15 mouse cellular contexts compared by ENCODE assay signal in genomic region chr3:97776195-97776594, GRCm38 (mm10).
DNase-seq lines count a peak whose midpoint lies in the region; ATAC-seq lines count a peak whose summit lies in the region.
"Had no signal": no experiment of that assay in that cellular context is flagged by ENCODE, and none has a peak within 500 bp of the region (broad histone marks: within the 10 kb centered on the region; RNA-seq: fewer than 3 reads in every experiment).

No protein-coding gene starts in this region.

- H3K36me3 ChIP-seq in heart, embryonic 10.5 days, result peaks cover 2% of the 10 kb centered on the region; the same call in 1 of the 2 replicates
- H3K36me3 ChIP-seq in lung, embryonic 16.5 days (ENCODE audit: control insufficient read depth, insufficient read depth, low read length), result no peaks in the 10 kb centered on the region
- H3K36me3 ChIP-seq in embryonic facial prominence, embryonic 13.5 days, result no peaks in the 10 kb centered on the region
- H3K36me3 ChIP-seq in stomach, embryonic 15.5 days, result no peaks in the 10 kb centered on the region
- H3K36me3 ChIP-seq: limb, embryonic 15.5 days; neural tube, embryonic 12.5 days had no signal

- peak; percentile 27 for DNase-seq in heart, embryonic 10.5 days (ENCODE audit: low spot score)
- no peak for DNase-seq in heart, adult 8-10 months (ENCODE audit: low spot score)
- no peak for DNase-seq in lung, postnatal 14 days
- DNase-seq in yolk sac, embryonic 10.5 days (ENCODE audit: low spot score), result no peak
- no peak for DNase-seq in cerebellum, postnatal 36 days
- DNase-seq: adrenal gland, postnatal 10 days; heart, postnatal 4 days; layer of hippocampus, adult 9-11 months; thymus, postnatal 36 days had no signal

- H3K27me3 ChIP-seq in heart, embryonic 10.5 days (ENCODE audit: insufficient read depth, poor library complexity, severe bottlenecking), result no peaks in the 10 kb centered on the region
- no peaks in the 10 kb centered on the region for H3K27me3 ChIP-seq in lung, embryonic 16.5 days (ENCODE audit: control insufficient read depth, insufficient read depth, low read depth, low read length)
- H3K27me3 ChIP-seq in embryonic facial prominence, embryonic 13.5 days, result no peaks in the 10 kb centered on the region
- no peaks in the 10 kb centered on the region for H3K27me3 ChIP-seq in stomach, embryonic 15.5 days (replicated peaks)
- H3K27me3 ChIP-seq: limb, embryonic 15.5 days; neural tube, embryonic 12.5 days had no signal

- peak overlapping the region; percentile 25 for H3K4me2 ChIP-seq in lung, embryonic 16.5 days (ENCODE audit: low read depth, low read length)
- peak overlapping the region; percentile 36 for H3K4me2 ChIP-seq in embryonic facial prominence, embryonic 13.5 days
- peak overlapping the region; percentile 2; the same call in 1 of the 2 replicates for H3K4me2 ChIP-seq in stomach, embryonic 15.5 days
- H3K4me2 ChIP-seq: limb, embryonic 15.5 days; neural tube, embryonic 12.5 days had no signal

- peak; percentile 83 for ATAC-seq in lung, embryonic 16.5 days (ENCODE audit: low read depth)
- ATAC-seq in embryonic facial prominence, embryonic 13.5 days (ENCODE audit: insufficient number of reproducible peaks, insufficient read depth, low FRiP score, low TSS enrichment, low read depth), result no peak
- ATAC-seq in stomach, embryonic 15.5 days (ENCODE audit: insufficient read depth, low FRiP score, low read depth), result peak; percentile 58; the same call in 1 of the 2 replicates
- ATAC-seq: CD4-positive, CD25-positive, alpha-beta regulatory T cell, adult 4 months had no signal

- no peaks in the 10 kb centered on the region for H3K9me3 ChIP-seq in heart, embryonic 10.5 days
- H3K9me3 ChIP-seq in lung, embryonic 16.5 days (ENCODE audit: control insufficient read depth, low read length), result no peaks in the 10 kb centered on the region
- no peaks in the 10 kb centered on the region for H3K9me3 ChIP-seq in embryonic facial prominence, embryonic 13.5 days
- H3K9me3 ChIP-seq in stomach, embryonic 15.5 days, result no peaks in the 10 kb centered on the region
- H3K9me3 ChIP-seq: limb, embryonic 15.5 days; neural tube, embryonic 12.5 days had no signal

- H3K4me3 ChIP-seq in heart, embryonic 10.5 days, result no peak overlapping the region
- no peak overlapping the region for H3K4me3 ChIP-seq in lung, embryonic 16.5 days (ENCODE audit: low read length)
- no peak overlapping the region for H3K4me3 ChIP-seq in embryonic facial prominence, embryonic 13.5 days
- H3K4me3 ChIP-seq in stomach, embryonic 15.5 days (replicated peaks), result no peak overlapping the region
- H3K4me3 ChIP-seq: limb, embryonic 15.5 days; neural tube, embryonic 12.5 days had no signal

- no peak overlapping the region for H3K27ac ChIP-seq in heart, embryonic 10.5 days
- no peak overlapping the region for H3K27ac ChIP-seq in lung, embryonic 16.5 days (ENCODE audit: low read length)
- H3K27ac ChIP-seq in embryonic facial prominence, embryonic 13.5 days, result no peak overlapping the region
- no peak overlapping the region for H3K27ac ChIP-seq in stomach, embryonic 15.5 days
- H3K27ac ChIP-seq: limb, embryonic 15.5 days; neural tube, embryonic 12.5 days had no signal

- no peak overlapping the region for H3K9ac ChIP-seq in lung, embryonic 16.5 days (ENCODE audit: low read length)
- no peak overlapping the region for H3K9ac ChIP-seq in embryonic facial prominence, embryonic 13.5 days
- H3K9ac ChIP-seq in stomach, embryonic 15.5 days, result no peak overlapping the region
- H3K9ac ChIP-seq: limb, embryonic 15.5 days; neural tube, embryonic 12.5 days had no signal

- H3K4me1 ChIP-seq in heart, embryonic 10.5 days, result no peaks in the 10 kb centered on the region; the same call in 1 of the 2 replicates
- H3K4me1 ChIP-seq in lung, embryonic 16.5 days (replicated peaks; ENCODE audit: control insufficient read depth, insufficient read depth, low read length), result no peaks in the 10 kb centered on the region
- H3K4me1 ChIP-seq in embryonic facial prominence, embryonic 13.5 days, result peaks cover 7% of the 10 kb centered on the region; the same call in 1 of the 2 replicates
- H3K4me1 ChIP-seq in stomach, embryonic 15.5 days, result 0 out of 2 replicates have a peak, but pooled peaks cover 2% of the 10 kb centered on the region
- H3K4me1 ChIP-seq: limb, embryonic 15.5 days; neural tube, embryonic 12.5 days had no signal

- 54% methylated on average over 4 of the region's 4 CpGs for WGBS in heart, embryonic 10.5 days
- WGBS in lung, embryonic 16.5 days, result 16% methylated on average over 4 of the region's 4 CpGs
- WGBS in embryonic facial prominence, embryonic 13.5 days, result 23% methylated on average over 4 of the region's 4 CpGs
- 23% methylated on average over 4 of the region's 4 CpGs for WGBS in stomach, embryonic 15.5 days
